Mouse (Mus musculus) megakaryocyte progenitor cell, adult 5-6 weeks (primary cell): ENCODE measurements around the gene Tmem60. TPM values are rescaled to one million over a fixed set of nuclear protein-coding genes. Genes with fewer than 3 reads are reported as not detected.
A peak's percentile ranks its signal among the peaks of the same experiment; 100 is the strongest.

Source experiments
- ATAC-seq: replicated peaks from 2 replicates; pipeline ENCODE4 v1.8.0; 2016; ENCODE audit warnings: mild to moderate bottlenecking, moderate TSS enrichment, inconsistent platforms; ENCODE audit not compliant: poor library complexity
- total RNA-seq, 2 experiments: library from RNA; stranded (forward) in 1 of 2; stranded (reverse) in 1 of 2; fragments of 157-497, 149-512 nt in 1 of 2; fragments of 200-1000 nt in 1 of 2; gene quantifications; 2 replicates each; pipeline versions ENCODE4 v1.2.3 to v1.2.4; 2015 to 2017

The Tmem60 gene
- total RNA-seq, 2 experiments from 2014 or later: 14.0 to 34.9 TPM

GRCm38 (mm10) chr5:20905437-20905836, 23.4 kb downstream of the Tmem60 start:
- ATAC-seq: no peak

GRCm38 (mm10) chr5:20906191-20906590, 24.2 kb downstream of the Tmem60 start:
- peak; percentile 91 for ATAC-seq

GRCm38 (mm10) chr5:20911741-20912140, 29.8 kb downstream of the Tmem60 start:
- ATAC-seq: no peak

GRCm38 (mm10) chr5:20913372-20914275, 31.6 kb downstream of the Tmem60 start:
- peak; percentile 84 for ATAC-seq

GRCm38 (mm10) chr5:20918967-20919366, 37.0 kb downstream of the Tmem60 start:
- ATAC-seq: no peak

- ATAC-seq: no peak
Measured at GRCm38 (mm10) chr5:20919566-20919965, 37.6 kb downstream of the Tmem60 start.

GRCm38 (mm10) chr5:20924608-20925007, 42.6 kb downstream of the Tmem60 start:
- peak; percentile 61 for ATAC-seq

- no peak for ATAC-seq
Measured at GRCm38 (mm10) chr5:20925451-20925850, 43.5 kb downstream of the Tmem60 start.

GRCm38 (mm10) chr5:20929669-20930151, 47.7 kb downstream of the Tmem60 start:
- no peak for ATAC-seq

- ATAC-seq: peak; percentile 52
Measured at GRCm38 (mm10) chr5:20930430-20930829, 48.4 kb downstream of the Tmem60 start.

- ATAC-seq: peak; percentile 59
Measured at GRCm38 (mm10) chr5:20931300-20931699, 49.3 kb downstream of the Tmem60 start.

GRCm38 (mm10) chr5:20932585-20932984, 50.6 kb downstream of the Tmem60 start:
- ATAC-seq: peak; percentile 77

- no peak for ATAC-seq
Measured at GRCm38 (mm10) chr5:20935934-20936333, 53.9 kb downstream of the Tmem60 start.

Other genes with a start within 250 kb of the Tmem60 start
- 9.7 and 15.2 TPM in 2 replicates for gene Phtf2, start 67 bp upstream of the Tmem60 start, total RNA-seq (2015)
- gene Phtf2, start 67 bp upstream of the Tmem60 start, total RNA-seq (2017): 10.0 and 23.0 TPM in 2 replicates
- gene Rsbn1l, start 74.2 kb downstream of the Tmem60 start, total RNA-seq (2015): 30.6 and 33.0 TPM in 2 replicates
- gene Rsbn1l, start 74.2 kb downstream of the Tmem60 start, total RNA-seq (2017): 16.8 and 39.3 TPM in 2 replicates
- 63.4 and 71.3 TPM in 2 replicates for gene Ptpn12, start 173.7 kb downstream of the Tmem60 start, total RNA-seq (2015)
- 24.4 and 25.0 TPM in 2 replicates for gene Ptpn12, start 173.7 kb downstream of the Tmem60 start, total RNA-seq (2017)